Mouse (Mus musculus): Measurements from ENCODE around the gene Myl7. TPM values are rescaled to one million over a fixed set of nuclear protein-coding genes. Genes with fewer than 3 reads are reported as not detected.

Myl7 gene
- total and polyA plus RNA-seq, 2 experiments from 2014 or later = not detected

- H3K9ac ChIP-seq (replicated peaks; ENCODE audit: low read length) = no peak overlapping the region
- no peak for DNase-seq (ENCODE audit: low spot score)
- peaks cover 15% of the 10 kb centered on the region for H3K4me1 ChIP-seq (ENCODE audit: insufficient read depth, low read length)
- H3K36me3 ChIP-seq (ENCODE audit: insufficient read depth, low read length) = no peaks in the 10 kb centered on the region
- H3K4me3 ChIP-seq (ENCODE audit: low read length) = no peak overlapping the region
- H3K27me3 ChIP-seq (ENCODE audit: insufficient read depth, low read length) = no peaks in the 10 kb centered on the region
- H3K27ac ChIP-seq = no peak overlapping the region
- no peak overlapping the region for H3K4me2 ChIP-seq (ENCODE audit: low read depth, low read length)
- H3K9me3 ChIP-seq (ENCODE audit: low read length) = no peaks in the 10 kb centered on the region
- ATAC-seq = no peak
- 91% methylated on average over 6 of the region's 6 CpGs for WGBS
- no peak for TF ChIP-seq CTCF (IDR thresholded peaks at IDR 0.05; ENCODE audit: low read depth)
These were observed 6.3 kb upstream of the Myl7 start for GRCm38 (mm10) chr11:5904871-5905270.

- no peak overlapping the region for H3K4me2 ChIP-seq (ENCODE audit: low read depth, low read length)
- H3K36me3 ChIP-seq (ENCODE audit: insufficient read depth, low read length) = no peaks in the 10 kb centered on the region
- no peak for ATAC-seq
- TF ChIP-seq CTCF (IDR thresholded peaks at IDR 0.05; ENCODE audit: low read depth) = no peak
- 82% methylated on average over 19 of the region's 19 CpGs for WGBS
- DNase-seq (ENCODE audit: low spot score) = no peak
- no peak overlapping the region for H3K9ac ChIP-seq (replicated peaks; ENCODE audit: low read length)
- no peaks in the 10 kb centered on the region for H3K9me3 ChIP-seq (ENCODE audit: low read length)
- no peaks in the 10 kb centered on the region for H3K27me3 ChIP-seq (ENCODE audit: insufficient read depth, low read length)
- no peak overlapping the region for H3K4me3 ChIP-seq (ENCODE audit: low read length)
- H3K4me1 ChIP-seq (ENCODE audit: insufficient read depth, low read length) = peaks cover 15% of the 10 kb centered on the region
- H3K27ac ChIP-seq = no peak overlapping the region
These were observed 5.8 kb upstream of the Myl7 start for GRCm38 (mm10) chr11:5904357-5904756.

GRCm38 (mm10) chr11:5903844-5904243 lies 5.3 kb upstream of the Myl7 start:
- H3K9ac ChIP-seq (replicated peaks; ENCODE audit: low read length) = no peak overlapping the region
- H3K4me2 ChIP-seq (ENCODE audit: low read depth, low read length) = no peak overlapping the region
- H3K36me3 ChIP-seq (ENCODE audit: insufficient read depth, low read length) = no peaks in the 10 kb centered on the region
- H3K4me3 ChIP-seq (ENCODE audit: low read length) = no peak overlapping the region
- no peak for ATAC-seq
- H3K9me3 ChIP-seq (ENCODE audit: low read length) = no peaks in the 10 kb centered on the region
- 76% methylated on average over 2 of the region's 2 CpGs for WGBS
- no peak for DNase-seq (ENCODE audit: low spot score)
- peaks cover 15% of the 10 kb centered on the region for H3K4me1 ChIP-seq (ENCODE audit: insufficient read depth, low read length)
- TF ChIP-seq CTCF (IDR thresholded peaks at IDR 0.05; ENCODE audit: low read depth) = no peak
- no peak overlapping the region for H3K27ac ChIP-seq
- no peaks in the 10 kb centered on the region for H3K27me3 ChIP-seq (ENCODE audit: insufficient read depth, low read length)

- Histone ChIP-seq H3K9me3 (ENCODE audit: low read length) (no peaks in the 10 kb centered on the region), H3K36me3 (ENCODE audit: insufficient read depth, low read length) (no peaks in the 10 kb centered on the region), H3K4me3 (ENCODE audit: low read length) (peak overlapping the region; percentile 32), H3K9ac (replicated peaks; ENCODE audit: low read length) (peak overlapping the region; percentile 50; the same call in 1 of the 2 replicates), H3K4me1 (ENCODE audit: insufficient read depth, low read length) (peaks cover 15% of the 10 kb centered on the region), H3K27ac (peak overlapping the region; percentile 84), H3K4me2 (ENCODE audit: low read depth, low read length) (peak overlapping the region; percentile 62), H3K27me3 (ENCODE audit: insufficient read depth, low read length) (no peaks in the 10 kb centered on the region)
- WGBS = 6% methylated on average over 6 of the region's 6 CpGs
- peak; percentile 40 for ATAC-seq
- TF ChIP-seq CTCF (IDR thresholded peaks at IDR 0.05; ENCODE audit: low read depth) = no peak
- DNase-seq (ENCODE audit: low spot score) = peak; percentile 18
These were observed 3.8 kb upstream of the Myl7 start for GRCm38 (mm10) chr11:5902390-5902789.

- TF ChIP-seq CTCF (IDR thresholded peaks at IDR 0.05; ENCODE audit: low read depth) = no peak
- WGBS = 1% methylated on average over 32 of the region's 32 CpGs
- Histone ChIP-seq H3K4me2 (ENCODE audit: low read depth, low read length) (peak overlapping the region; percentile 62), H3K27ac (peak overlapping the region; percentile 84), H3K36me3 (ENCODE audit: insufficient read depth, low read length) (no peaks in the 10 kb centered on the region), H3K27me3 (ENCODE audit: insufficient read depth, low read length) (no peaks in the 10 kb centered on the region), H3K4me1 (ENCODE audit: insufficient read depth, low read length) (peaks cover 15% of the 10 kb centered on the region), H3K4me3 (ENCODE audit: low read length) (peak overlapping the region; percentile 32), H3K9ac (replicated peaks; ENCODE audit: low read length) (peak overlapping the region; percentile 50), H3K9me3 (ENCODE audit: low read length) (no peaks in the 10 kb centered on the region)
- peak; percentile 90 for ATAC-seq
- DNase-seq (ENCODE audit: low spot score) = peak; percentile 92
These were observed 3.4 kb upstream of the Myl7 start for GRCm38 (mm10) chr11:5901950-5902349.

- no peak for DNase-seq (ENCODE audit: low spot score)
These were observed 2.7 kb upstream of the Myl7 start for GRCm38 (mm10) chr11:5901320-5901719.

GRCm38 (mm10) chr11:5899286-5899685 lies 704 bp upstream of the Myl7 start:
- H3K9ac ChIP-seq (replicated peaks; ENCODE audit: low read length) = no peak overlapping the region
- no peak overlapping the region for H3K27ac ChIP-seq
- H3K4me2 ChIP-seq (ENCODE audit: low read depth, low read length) = no peak overlapping the region
- TF ChIP-seq CTCF (IDR thresholded peaks at IDR 0.05; ENCODE audit: low read depth) = no peak
- no peak overlapping the region for H3K4me3 ChIP-seq (ENCODE audit: low read length)
- H3K36me3 ChIP-seq (ENCODE audit: insufficient read depth, low read length) = no peaks in the 10 kb centered on the region
- WGBS = 93% methylated on average over 10 of the region's 10 CpGs
- DNase-seq (ENCODE audit: low spot score) (no peak), ATAC-seq (no peak)
- peaks cover 15% of the 10 kb centered on the region for H3K4me1 ChIP-seq (ENCODE audit: insufficient read depth, low read length)
- no peaks in the 10 kb centered on the region for H3K9me3 ChIP-seq (ENCODE audit: low read length)
- no peaks in the 10 kb centered on the region for H3K27me3 ChIP-seq (ENCODE audit: insufficient read depth, low read length)

More at GRCm38 (mm10) chr11:5901320-5901719, 2.7 kb upstream of the Myl7 start:
- peak overlapping the region; percentile 32 for H3K4me3 ChIP-seq (ENCODE audit: low read length)
- ATAC-seq = no peak
- peak overlapping the region; percentile 50 for H3K9ac ChIP-seq (replicated peaks; ENCODE audit: low read length)
- H3K9me3 ChIP-seq (ENCODE audit: low read length) = no peaks in the 10 kb centered on the region
- WGBS = 4% methylated on average over 3 of the region's 3 CpGs
- peaks cover 15% of the 10 kb centered on the region for H3K4me1 ChIP-seq (ENCODE audit: insufficient read depth, low read length)
- H3K36me3 ChIP-seq (ENCODE audit: insufficient read depth, low read length) = no peaks in the 10 kb centered on the region
- no peak for TF ChIP-seq CTCF (IDR thresholded peaks at IDR 0.05; ENCODE audit: low read depth)
- H3K4me2 ChIP-seq (ENCODE audit: low read depth, low read length) = peak overlapping the region; percentile 62
- no peaks in the 10 kb centered on the region for H3K27me3 ChIP-seq (ENCODE audit: insufficient read depth, low read length)
- H3K27ac ChIP-seq = peak overlapping the region; percentile 84
